Mouse (Mus musculus) liver, adult (tissue): ENCODE data around the gene Hip1r.

Source experiments
- GATA4 ChIP-seq: IDR thresholded peaks from 2 replicates; pipeline ENCODE4 v1.6.1; 2014; ENCODE audit warnings: mild to moderate bottlenecking, low read length; ENCODE audit not compliant: insufficient replicate concordance

The Hip1r gene

DNA sequence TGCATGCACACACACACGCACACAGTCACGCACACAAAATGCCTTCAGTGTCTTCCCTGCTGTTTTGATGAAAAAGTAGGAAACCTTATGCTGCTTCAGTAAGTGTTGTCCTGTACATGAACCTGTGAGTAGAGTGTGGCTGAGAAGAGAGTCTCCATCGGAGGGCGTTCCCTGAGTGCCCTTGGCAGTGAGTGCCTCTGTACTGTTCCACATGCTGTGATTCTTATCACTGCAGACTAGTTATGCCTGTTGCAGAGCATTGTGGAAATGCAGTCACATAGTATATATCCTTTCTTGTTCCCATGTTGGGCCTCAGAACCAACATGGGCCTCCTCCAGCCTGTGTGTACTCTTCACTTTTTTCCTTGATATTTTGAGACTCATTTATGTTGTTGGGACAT, 9.2 kb upstream of the Hip1r start:
- no peak for TF ChIP-seq GATA4

DNA sequence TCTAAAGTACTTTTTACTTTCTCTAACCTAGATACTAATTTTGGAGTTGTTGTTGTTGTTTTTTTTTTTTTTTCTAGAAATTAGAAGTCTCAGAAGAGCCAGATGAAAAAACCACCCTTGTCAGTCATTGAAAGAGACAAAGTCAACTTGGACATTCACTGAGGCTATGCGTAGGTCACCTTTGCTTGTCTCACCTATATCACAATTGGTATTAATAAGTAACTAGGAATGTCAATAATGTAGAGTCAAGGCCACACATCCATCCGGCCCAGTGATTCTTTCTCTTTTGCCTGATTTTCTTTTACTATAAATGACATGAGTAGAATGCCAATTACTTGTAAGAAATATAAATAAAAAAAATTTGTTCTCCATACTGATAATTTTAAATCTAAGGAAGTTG, 6.7 kb upstream of the Hip1r start:
- no peak for TF ChIP-seq GATA4

DNA sequence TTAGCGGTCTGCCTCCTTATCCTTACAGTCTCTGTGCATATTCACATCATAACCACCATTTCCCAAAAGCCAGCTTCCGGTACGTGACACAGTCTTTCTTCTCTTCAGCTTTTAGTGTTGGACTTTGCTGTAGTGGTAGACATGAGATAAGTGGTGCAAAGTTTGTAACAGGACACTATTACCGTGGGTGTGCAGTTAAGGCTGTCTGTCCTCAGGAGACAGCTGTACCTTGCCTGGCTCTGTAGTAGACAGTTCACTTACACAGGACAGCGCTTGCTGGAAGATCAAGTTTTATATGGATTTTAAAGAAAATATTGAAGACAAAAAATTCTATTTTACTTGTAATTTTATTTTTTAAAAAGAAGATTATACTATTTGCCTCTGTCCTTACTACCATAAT, 5.0 kb upstream of the Hip1r start:
- TF ChIP-seq GATA4: no peak

DNA sequence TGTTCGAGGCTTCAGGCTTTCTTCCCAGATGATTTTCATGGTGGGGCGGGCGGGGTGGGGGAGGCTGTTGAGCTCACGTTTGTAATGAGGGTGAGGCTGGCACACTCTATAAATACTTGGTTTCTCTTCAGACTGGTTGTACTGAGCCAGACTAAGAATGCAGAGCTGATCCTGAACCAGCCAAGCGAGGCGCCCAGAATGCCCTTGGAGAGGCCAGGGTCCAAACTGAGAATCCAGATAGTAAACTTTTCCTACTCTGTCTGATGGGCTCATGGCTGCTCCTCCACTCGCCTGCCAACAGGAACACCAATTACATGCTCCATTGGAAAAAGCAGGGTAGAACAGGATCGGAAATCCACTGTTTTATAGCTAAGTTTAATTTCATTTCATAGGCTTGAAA, 4.2 kb upstream of the Hip1r start:
- TF ChIP-seq GATA4: no peak

DNA sequence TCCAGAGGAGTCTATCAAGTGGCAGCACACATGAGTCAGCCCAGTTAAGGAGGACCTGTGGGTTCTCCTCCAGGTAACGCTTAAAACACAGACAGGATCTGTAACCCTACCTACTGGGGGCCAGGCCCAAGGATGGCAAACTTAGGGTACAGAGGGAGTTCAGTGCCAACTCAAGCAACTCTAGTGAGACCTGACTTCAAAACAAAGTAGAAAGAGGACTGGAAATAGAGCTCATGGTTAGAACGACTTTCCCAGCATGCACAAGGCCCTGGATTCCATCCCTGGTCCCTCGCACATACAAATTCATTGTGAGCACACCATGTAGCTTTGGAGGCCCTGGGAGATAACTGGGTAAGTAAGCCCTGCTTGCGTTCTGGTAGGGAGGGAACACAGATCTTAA, 2.9 kb upstream of the Hip1r start:
- no peak for TF ChIP-seq GATA4

DNA sequence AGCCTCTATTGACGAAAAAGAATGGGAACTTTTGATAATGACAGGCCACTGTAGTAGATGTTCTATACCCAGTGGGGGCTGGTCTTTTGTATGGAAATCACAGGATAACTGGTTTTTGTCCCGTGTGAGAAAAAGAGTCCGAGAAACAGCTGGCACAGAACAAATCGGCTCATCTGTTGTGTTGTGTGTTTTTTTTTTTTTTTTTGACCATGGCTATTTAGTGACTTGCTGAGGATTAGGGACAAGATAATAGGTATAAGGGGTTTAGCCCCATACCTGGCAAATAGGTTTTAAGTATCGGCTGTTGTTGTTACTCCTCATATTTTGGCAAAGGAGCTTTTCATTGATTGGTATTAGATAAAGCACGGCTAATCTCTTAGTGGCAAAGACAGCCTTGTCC, 975 bp upstream of the Hip1r start:
- no peak for TF ChIP-seq GATA4

DNA sequence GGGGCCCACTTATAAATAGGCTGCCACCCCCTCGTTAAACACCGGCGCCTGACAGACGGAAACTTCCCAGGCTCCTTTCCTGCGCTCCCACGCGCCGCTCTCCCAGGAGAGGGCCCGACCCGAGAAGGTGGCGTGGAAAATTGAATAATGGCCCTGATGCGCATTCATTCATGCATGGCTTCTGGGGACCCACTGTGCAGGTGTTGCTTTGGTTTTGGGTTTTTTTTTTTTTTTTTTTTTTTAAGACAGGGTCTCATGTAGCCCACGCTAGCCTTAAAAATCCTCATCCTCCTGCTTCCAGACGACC, 704 bp downstream of the Hip1r start:
- no peak for TF ChIP-seq GATA4

DNA sequence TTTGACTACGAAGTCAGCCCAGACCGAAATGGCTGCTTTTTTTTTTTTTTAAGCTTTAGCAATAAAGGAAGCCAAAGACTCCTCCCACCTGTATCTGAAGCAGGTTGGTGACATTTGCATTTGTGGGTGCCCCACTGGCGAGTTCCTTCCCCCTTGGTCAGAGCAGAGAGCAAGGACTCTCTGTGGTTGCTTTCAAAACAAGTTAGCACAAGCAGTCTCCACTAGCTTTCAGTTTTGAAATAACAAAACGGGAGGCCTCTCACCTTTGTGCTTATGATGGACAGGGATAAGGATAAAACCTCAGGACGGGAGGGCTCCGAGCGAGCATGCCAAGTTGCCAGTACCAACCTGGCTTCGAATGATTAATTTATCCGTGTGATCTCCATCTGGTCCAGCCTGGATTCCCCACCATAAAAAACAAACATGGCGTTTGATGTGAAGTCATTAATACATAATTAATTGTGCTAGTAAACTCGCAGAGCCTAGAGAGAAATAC, 1.2 kb downstream of the Hip1r start:
- TF ChIP-seq GATA4: no peak

DNA sequence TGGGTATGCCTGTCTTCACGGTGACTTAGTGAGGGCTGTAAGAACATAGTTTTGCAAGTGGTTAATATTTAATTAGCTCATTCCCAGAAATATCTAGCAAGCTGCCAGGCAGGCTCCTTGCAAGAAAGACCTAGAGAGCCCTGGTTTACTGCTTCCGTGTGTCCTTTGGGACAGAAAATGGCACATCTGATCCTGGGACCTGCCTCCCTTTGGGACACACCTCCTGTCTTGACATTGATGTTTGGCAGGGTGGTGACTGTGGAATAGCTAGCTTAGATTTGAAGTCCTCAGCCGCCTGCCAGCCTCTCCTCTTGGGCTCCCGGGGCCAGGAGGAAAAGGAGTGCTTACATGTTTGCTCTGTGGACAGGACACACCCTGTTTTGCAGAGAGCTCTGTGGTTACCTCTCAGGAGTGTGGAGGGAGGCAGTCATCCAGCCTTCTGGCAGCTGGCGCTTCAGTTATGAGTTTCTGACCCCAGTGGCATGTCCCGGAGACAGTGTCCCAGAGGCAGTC, 2.3 kb downstream of the Hip1r start:
- no peak for TF ChIP-seq GATA4

DNA sequence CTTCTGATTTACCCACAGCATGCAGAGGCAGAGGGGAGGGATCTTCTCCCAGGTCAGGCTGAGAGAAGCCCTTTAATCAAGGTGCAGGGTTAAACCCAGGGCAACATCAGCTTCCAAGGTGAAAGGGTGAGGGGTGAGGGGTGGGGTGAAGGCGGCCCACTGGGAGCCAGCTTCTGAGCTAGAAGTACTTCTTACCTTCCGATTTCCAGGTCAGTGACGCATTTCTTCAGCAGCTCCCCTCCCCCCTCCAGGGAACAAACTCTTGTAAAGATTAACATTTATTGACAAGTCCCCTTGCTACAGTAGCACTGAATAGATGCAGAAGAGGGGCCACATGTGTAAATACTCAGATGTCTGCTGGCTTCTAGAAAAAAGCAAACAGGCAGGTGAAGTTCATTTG, 3.8 kb downstream of the Hip1r start:
- TF ChIP-seq GATA4: no peak

DNA sequence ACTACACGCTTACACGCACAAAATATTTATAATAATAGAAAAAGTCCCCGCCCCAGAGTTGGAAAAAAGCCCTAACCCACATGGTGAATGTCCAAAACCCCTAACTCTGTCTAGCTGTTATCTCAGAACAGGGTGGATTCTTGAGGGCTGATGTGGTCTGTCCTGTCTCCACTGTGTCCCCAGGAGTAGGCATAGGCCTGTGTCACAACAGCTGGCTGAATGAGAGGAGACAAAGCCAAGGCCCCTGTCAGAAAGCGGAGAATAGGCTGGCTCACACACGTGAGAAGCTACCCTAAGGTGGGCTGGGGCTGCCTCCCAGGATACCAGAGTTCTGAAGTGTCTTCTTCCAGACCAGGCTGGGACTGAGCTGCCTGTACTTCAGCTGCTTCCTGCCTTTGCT, 4.7 kb downstream of the Hip1r start:
- TF ChIP-seq GATA4: no peak

DNA sequence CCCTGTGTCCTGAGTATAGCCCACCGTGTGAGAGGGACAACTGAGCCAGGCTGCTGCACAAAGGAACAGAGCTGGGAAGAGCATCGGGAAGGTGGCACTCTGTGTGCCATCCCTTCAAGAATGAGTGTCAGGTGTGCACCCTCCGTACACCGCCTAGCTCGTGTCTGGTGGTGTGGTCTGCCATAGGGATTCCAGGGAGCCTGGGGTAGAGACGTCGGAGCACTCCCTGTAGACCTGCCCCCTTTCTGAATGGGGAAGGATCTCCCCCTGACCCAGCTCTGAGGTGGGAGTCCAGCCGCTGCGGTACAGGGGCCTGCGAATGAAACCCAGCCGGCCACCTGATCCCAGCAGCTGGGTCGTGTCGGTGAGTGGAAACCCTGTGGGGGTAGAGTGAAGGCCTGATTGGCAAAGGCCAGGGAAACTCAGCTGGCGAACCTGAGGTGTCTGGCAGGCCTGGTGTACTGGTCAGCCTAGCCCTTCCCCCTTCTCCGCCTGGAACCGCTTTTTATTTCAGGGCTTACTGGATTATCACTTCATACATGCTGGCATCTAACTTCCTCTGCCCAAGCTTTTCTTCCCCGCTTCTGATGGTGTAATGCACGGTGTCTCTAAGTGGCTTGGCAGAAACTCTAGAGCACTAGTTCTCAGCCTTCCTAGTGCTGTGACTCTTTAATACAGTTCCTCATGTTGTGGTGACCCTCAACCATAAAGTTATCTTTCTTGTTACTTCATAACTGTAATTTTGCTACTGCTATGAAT, 6.0 kb downstream of the Hip1r start:
- no peak for TF ChIP-seq GATA4

DNA sequence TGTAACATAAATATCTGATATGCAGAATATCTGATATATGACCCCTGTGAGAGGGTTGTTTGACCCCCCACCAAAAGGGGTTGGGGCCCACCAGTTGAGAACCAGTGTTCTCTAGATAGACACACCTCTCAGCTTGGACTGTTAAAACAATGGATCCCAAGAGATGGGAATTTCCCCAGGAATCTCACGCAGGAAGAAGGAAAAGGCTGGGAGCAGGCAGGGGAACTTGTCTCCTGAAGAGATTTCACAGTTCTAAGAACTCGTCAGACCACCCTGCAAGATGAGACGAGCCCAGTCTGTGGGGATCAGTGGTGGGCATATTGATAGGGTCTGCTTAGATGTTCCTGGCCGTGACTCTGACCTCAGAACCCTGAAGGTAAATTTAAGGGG, 6.5 kb downstream of the Hip1r start:
- no peak for TF ChIP-seq GATA4

DNA sequence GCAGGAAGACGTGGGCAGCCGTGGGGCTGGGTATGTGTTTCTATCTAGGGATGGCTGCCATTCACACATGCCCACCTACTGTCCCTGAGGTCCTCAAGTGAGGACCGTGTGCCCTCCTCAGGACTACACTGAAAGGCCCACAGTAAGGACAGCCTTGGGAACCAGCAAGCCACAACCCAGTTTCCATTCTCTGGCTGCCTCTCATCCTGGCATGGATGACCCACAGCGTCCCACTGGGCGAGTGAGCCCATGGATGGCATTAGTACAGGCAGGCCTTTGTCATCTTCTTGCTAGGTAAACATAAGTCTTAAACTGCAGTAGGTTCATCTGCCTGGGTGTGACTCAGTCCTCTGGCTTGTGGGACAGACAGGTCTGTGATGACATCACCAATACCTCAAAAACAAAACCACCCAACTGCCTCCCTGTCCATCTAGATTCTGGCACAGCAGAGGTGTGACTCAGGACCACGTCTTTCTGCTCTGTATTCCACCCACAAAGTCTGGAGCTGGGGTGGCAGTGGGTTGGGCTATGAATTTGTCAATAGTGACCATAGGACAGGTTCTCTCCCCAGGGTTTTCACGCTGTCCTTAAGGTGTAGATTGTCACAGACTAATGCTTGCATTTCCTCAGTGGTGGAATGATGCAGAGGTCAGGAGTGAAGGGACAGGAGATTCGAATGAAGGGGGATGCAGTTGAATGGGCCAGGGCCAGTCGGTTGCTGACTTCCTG, 7.3 kb downstream of the Hip1r start:
- TF ChIP-seq GATA4: no peak

DNA sequence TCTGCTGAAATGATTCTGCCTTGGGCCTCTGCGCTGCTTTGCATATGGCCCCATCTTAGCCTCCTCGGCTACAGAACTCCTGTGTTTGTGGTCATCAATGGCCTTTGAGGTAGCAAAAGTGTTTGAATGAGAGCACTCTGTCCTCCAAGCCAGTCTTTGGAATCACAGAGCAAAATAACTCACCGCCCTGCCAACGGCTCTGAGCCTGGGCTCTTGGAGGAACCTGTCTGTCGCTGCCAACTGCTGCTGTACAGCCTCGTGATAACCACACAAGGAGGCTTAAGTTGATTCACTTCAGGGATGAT, 7.8 kb downstream of the Hip1r start:
- TF ChIP-seq GATA4: no peak

DNA sequence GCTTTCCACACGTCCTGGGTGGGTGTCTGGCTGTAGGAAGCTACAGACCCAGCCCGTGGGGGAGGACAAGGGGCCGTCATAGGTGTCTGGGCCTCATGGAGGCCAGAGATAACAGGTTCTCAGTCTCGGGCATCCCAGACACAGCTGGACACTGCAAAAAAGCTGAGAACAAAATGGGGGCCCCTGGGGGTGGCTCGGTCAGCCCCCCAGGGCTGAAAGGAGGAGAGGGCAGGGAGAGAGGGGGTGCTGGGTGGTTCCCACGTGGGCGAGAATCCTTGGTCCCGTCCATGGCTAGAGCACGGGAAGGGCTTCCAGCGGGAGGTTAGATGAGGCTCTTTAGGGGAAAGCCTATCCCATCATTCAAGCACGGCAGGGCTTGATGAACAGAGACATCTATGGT, 9.4 kb downstream of the Hip1r start:
- TF ChIP-seq GATA4: no peak

DNA sequence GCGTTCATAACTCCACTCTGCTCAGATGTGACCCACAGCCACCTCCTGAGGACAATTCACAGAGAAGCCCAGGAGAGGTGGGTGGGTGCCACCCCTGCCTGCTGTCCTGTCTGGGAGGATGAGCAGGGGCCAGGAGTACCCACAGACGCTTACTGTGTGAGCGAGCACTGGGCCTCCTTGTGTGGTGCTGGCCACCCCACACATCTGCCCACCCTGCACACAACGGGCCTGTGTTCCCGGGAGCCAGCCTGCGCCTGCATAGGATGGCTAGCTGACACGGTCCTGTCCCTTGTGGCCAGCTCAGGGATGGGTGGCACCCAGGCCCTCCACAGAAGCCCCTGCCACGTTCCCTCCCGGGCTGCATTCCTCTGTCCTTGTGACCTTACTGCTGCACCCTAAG, 12.0 kb downstream of the Hip1r start:
- no peak for TF ChIP-seq GATA4
